9 mouse cellular contexts compared by ENCODE assay signal in the genomic region with DNA sequence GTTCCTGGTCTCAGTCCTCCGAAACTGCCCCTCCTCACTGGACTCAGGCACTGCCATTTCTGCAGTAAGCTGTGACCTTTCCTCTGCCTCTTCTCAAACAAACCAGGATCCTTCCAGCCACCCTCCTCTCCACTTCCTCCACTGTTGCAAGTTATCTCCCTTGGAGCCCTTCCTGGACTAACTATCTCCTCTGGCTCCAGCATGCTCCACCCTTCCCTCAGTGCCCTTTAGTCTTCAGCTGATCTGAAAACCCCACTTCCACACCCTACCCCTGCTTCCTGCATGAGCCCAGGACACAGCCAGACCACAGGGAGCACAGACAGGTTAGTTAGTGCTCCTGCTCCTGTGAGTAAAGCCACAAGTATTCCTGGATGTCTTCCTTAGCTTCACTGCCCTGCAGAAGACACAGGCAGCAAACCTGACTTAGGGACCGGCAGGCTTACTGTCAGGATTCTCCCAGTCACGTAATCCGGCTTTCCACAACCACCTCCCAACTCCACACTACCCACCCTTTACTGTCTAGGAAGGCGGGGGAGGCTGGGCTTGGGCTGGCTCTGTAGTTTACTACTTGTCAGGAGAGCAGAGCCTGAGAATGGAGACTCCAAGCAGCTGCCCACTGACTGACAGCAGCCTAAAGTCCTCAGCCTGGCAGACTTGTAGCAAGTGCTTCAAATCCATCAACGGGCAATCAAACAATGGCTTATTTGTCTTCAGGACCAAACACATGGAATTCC. TPM values are rescaled to one million over a fixed set of nuclear protein-coding genes. Genes with fewer than 3 reads are reported as not detected.
DNase-seq lines count a peak whose midpoint lies in the region; ATAC-seq and TF ChIP-seq lines count a peak whose summit lies in the region.
"Had no signal": no experiment of that assay in that cellular context is flagged by ENCODE, and none has a peak within 500 bp of the region (broad histone marks: within the 10 kb centered on the region; RNA-seq: fewer than 3 reads in every experiment).

No protein-coding gene starts in this region.

- no peaks in the 10 kb centered on the region for H3K27me3 ChIP-seq in erythroblast, embryonic 14.5 days (ENCODE audit: control insufficient read depth)
- H3K27me3 ChIP-seq in stomach, postnatal 0 days (ENCODE audit: control insufficient read depth, insufficient read depth, low read length) = no peaks in the 10 kb centered on the region

- no peaks in the 10 kb centered on the region for H3K9me3 ChIP-seq in erythroblast, embryonic 14.5 days (ENCODE audit: control insufficient read depth, low read length)
- H3K9me3 ChIP-seq in stomach, postnatal 0 days (ENCODE audit: control insufficient read depth, low read length) = no peaks in the 10 kb centered on the region

- peak; percentile 36 for DNase-seq in ES-CJ7 (ENCODE audit: low read depth, low spot score)
- DNase-seq in forelimb bud, embryonic 11.5 days (ENCODE audit: low read depth, low spot score) = peak; percentile 25
- peak; percentile 78 for DNase-seq in liver
- peak; percentile 41 for DNase-seq in stomach, postnatal 0 days (ENCODE audit: low spot score)
- DNase-seq in adrenal gland, adult 2 months = no peak
- no peak for DNase-seq in adrenal gland, adult 8-10 months

- H3K36me3 ChIP-seq in erythroblast, embryonic 14.5 days (ENCODE audit: control insufficient read depth) = peaks cover 38% of the 10 kb centered on the region
- H3K36me3 ChIP-seq in stomach, postnatal 0 days (ENCODE audit: control insufficient read depth, insufficient read depth, low read length) = no peaks in the 10 kb centered on the region

- WGBS in stomach, postnatal 0 days = 19% methylated on average over 6 of the region's 6 CpGs

- H3K9ac ChIP-seq in stomach, postnatal 0 days (ENCODE audit: low read length) = no peak overlapping the region; the same call in 1 of the 2 replicates

- H3K4me3 ChIP-seq in erythroblast, embryonic 14.5 days (replicated peaks) = peak overlapping the region; percentile 85
- H3K4me3 ChIP-seq in stomach, postnatal 0 days (ENCODE audit: low read depth, low read length) = no peak overlapping the region

- peak overlapping the region; percentile 76 for H3K27ac ChIP-seq in stomach, postnatal 0 days (replicated peaks)

- TF ChIP-seq EP300 in stomach, postnatal 0 days (optimal IDR thresholded peaks at IDR 0.05) = no peak

- peaks cover 94% of the 10 kb centered on the region for H3K4me1 ChIP-seq in erythroblast, embryonic 14.5 days (ENCODE audit: control insufficient read depth)
- H3K4me1 ChIP-seq in stomach, postnatal 0 days (replicated peaks; ENCODE audit: control insufficient read depth, insufficient read depth) = peaks cover 12% of the 10 kb centered on the region

- TF ChIP-seq CTCF in stomach, postnatal 0 days (IDR thresholded peaks at IDR 0.05; ENCODE audit: low read depth) = no peak

- H3K4me2 ChIP-seq in stomach, postnatal 0 days (replicated peaks; ENCODE audit: low read depth) = peak overlapping the region; percentile 9; the same call in 1 of the 2 replicates

- ATAC-seq in erythroblast, adult 5-6 weeks (replicated peaks; ENCODE audit: low FRiP score, poor library complexity, severe bottlenecking) = no peak
- ATAC-seq in stomach, postnatal 0 days (ENCODE audit: low FRiP score, low TSS enrichment) = peak; percentile 38

RNA-seq across cellular contexts. Expression of gene Jpt1, which starts 4.2 kb away (rescaled TPM):
- 82.3 and 86.6 TPM in 2 replicates for polyA plus RNA-seq in erythroblast, embryonic 14.5 days (2012)
- total RNA-seq in erythroblast, adult 5-6 weeks (2015; ENCODE audit: low replicate concordance) = 105 and 112 TPM in 2 replicates
- total RNA-seq in erythroblast, adult 5-6 weeks (2017; ENCODE audit: low replicate concordance) = 114 and 134 TPM in 2 replicates
- 356 and 371 TPM in 2 replicates for polyA plus RNA-seq in stomach, postnatal 0 days (2015; fragmentation: Nextera tagmentation; extraction: Ambion mirVana)
- total RNA-seq in adrenal gland, adult 2 months (2021) = 100 to 1,000 TPM in 1 of 2 experiments, 10 to 100 TPM in 1; 71.8 to 109 TPM
- 100 and 102 TPM in 2 replicates for polyA plus RNA-seq in adrenal gland, adult 2 months (2012; rRNA removed)
- total RNA-seq in adrenal gland, adult 8-10 months (2022) = 100 to 1,000 TPM in 1 of 4 experiments, 10 to 100 TPM in 3; 86.2 to 109 (median 94.4) TPM

RNA-seq across cellular contexts. Expression of gene Nt5c, which starts 18.3 kb away (rescaled TPM):
- polyA plus RNA-seq in erythroblast, embryonic 14.5 days (2012) = 4.8 and 6.4 TPM in 2 replicates
- total RNA-seq in erythroblast, adult 5-6 weeks (2015; ENCODE audit: low replicate concordance) = 32.8 and 52.3 TPM in 2 replicates
- 14.1 and 16.0 TPM in 2 replicates for total RNA-seq in erythroblast, adult 5-6 weeks (2017; ENCODE audit: low replicate concordance)
- polyA plus RNA-seq in stomach, postnatal 0 days (2015; fragmentation: Nextera tagmentation; extraction: Ambion mirVana) = 145 and 152 TPM in 2 replicates
- total RNA-seq in adrenal gland, adult 2 months (2021) = 100 to 1,000 TPM; 124 to 154 TPM
- 68.4 and 73.4 TPM in 2 replicates for polyA plus RNA-seq in adrenal gland, adult 2 months (2012; rRNA removed)
- total RNA-seq in adrenal gland, adult 8-10 months (2022) = 100 to 1,000 TPM; 119 to 222 (median 142) TPM

RNA-seq across cellular contexts. Expression of gene Sumo2, which starts 26.1 kb away (rescaled TPM):
- polyA plus RNA-seq in erythroblast, embryonic 14.5 days (2012) = 31.3 and 32.9 TPM in 2 replicates
- 126 and 222 TPM in 2 replicates for total RNA-seq in erythroblast, adult 5-6 weeks (2015; ENCODE audit: low replicate concordance)
- 154 and 170 TPM in 2 replicates for total RNA-seq in erythroblast, adult 5-6 weeks (2017; ENCODE audit: low replicate concordance)
- 533 and 539 TPM in 2 replicates for polyA plus RNA-seq in stomach, postnatal 0 days (2015; fragmentation: Nextera tagmentation; extraction: Ambion mirVana)
- total RNA-seq in adrenal gland, adult 2 months (2021) = 100 to 1,000 TPM; 241 to 251 TPM
- polyA plus RNA-seq in adrenal gland, adult 2 months (2012; rRNA removed) = 15.9 and 18.9 TPM in 2 replicates
- 100 to 1,000 TPM; 220 to 285 (median 257) TPM for total RNA-seq in adrenal gland, adult 8-10 months (2022)

RNA-seq across cellular contexts. Expression of gene Armc7, which starts 34.5 kb away (rescaled TPM):
- 0.73 and 0.87 TPM in 2 replicates for polyA plus RNA-seq in erythroblast, embryonic 14.5 days (2012)
- total RNA-seq in erythroblast, adult 5-6 weeks (2015; ENCODE audit: low replicate concordance) = 2.5 and 3.8 TPM in 2 replicates
- 1.5 and 5.5 TPM in 2 replicates for total RNA-seq in erythroblast, adult 5-6 weeks (2017; ENCODE audit: low replicate concordance)
- polyA plus RNA-seq in stomach, postnatal 0 days (2015; fragmentation: Nextera tagmentation; extraction: Ambion mirVana) = 6.3 and 6.5 TPM in 2 replicates
- total RNA-seq in adrenal gland, adult 2 months (2021) = 10 to 100 TPM in 1 of 2 experiments, 1 to 10 TPM in 1; 6.3 to 11.5 TPM
- 17.1 and 17.8 TPM in 2 replicates for polyA plus RNA-seq in adrenal gland, adult 2 months (2012; rRNA removed)
- 10 to 100 TPM in 3 of 4 experiments, 1 to 10 TPM in 1; 8.6 to 11.7 (median 11.2) TPM for total RNA-seq in adrenal gland, adult 8-10 months (2022)

RNA-seq across cellular contexts. Expression of gene Slc16a5, which starts 47.7 kb away (rescaled TPM):
- polyA plus RNA-seq in erythroblast, embryonic 14.5 days (2012) = 0.02 TPM in 1 of 2 replicates, not detected in the other
- total RNA-seq in erythroblast, adult 5-6 weeks (2015; ENCODE audit: low replicate concordance) = not detected in 2 replicates
- total RNA-seq in erythroblast, adult 5-6 weeks (2017; ENCODE audit: low replicate concordance) = not detected in 2 replicates
- polyA plus RNA-seq in stomach, postnatal 0 days (2015; fragmentation: Nextera tagmentation; extraction: Ambion mirVana) = 14.4 and 17.3 TPM in 2 replicates
- total RNA-seq in adrenal gland, adult 2 months (2021) = under 1 TPM in 1 of 2 experiments, not detected in 1; 0.26 TPM
- polyA plus RNA-seq in adrenal gland, adult 2 months (2012; rRNA removed) = 0.32 TPM in 1 of 2 replicates, not detected in the other
- under 1 TPM in 1 of 4 experiments, not detected in 3; 0.21 TPM for total RNA-seq in adrenal gland, adult 8-10 months (2022)
- total RNA-seq: gastrocnemius, postnatal 4 days had no signal

Comparison
In these comparisons a context has a peak if more than half of its experiments do, and no peak if none do; other contexts are left out.
1. DNase-seq: peak in ES-CJ7 (single experiment), forelimb bud, embryonic 11.5 days (single experiment), liver (single experiment) and stomach, postnatal 0 days (single experiment); none in adrenal gland, adult 2 months (single experiment) and adrenal gland, adult 8-10 months (single experiment).